Mouse (Mus musculus) kidney, adult 2 months (tissue): ENCODE measurements around the gene Rbm15b.

Source experiments
- CTCF ChIP-seq: fragments of 200-500 bp; conservative IDR thresholded peaks from 2 replicates; pipeline ENCODE4 v1.5.1; 2011; ENCODE audit warnings: low read depth, mild to moderate bottlenecking, control low read depth, low read length, moderate library complexity, mixed read lengths; ENCODE audit not compliant: insufficient read depth, insufficient read length
- POLR2A ChIP-seq: fragments of 200-500 bp; IDR thresholded peaks from one replicate; pipeline ENCODE4 v1.6.1; 2011; ENCODE audit warnings: low read depth, low read length, control low read depth

DNA sequence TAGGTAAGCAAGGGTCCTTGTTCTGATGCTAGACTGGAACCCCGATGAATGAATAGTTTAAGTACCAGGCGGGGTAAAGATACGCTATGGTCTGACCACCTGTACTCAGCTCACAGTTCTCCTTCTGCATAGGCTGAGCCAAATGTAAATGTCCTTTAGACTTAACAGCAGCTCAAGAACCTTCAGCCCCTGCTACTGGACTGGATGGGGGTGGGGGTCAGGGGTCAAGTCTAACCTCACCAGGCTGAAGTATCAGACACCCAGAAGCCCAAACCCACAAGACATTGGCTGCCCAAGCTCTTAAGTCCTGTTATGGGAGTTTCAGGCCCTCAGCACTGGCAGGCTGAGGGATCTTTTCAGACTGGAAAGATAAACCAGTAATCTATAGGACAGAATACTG, 1.1 kb upstream of the Rbm15b start:
- TF ChIP-seq CTCF (no peak), POLR2A (no peak)
